ENCODE assay signal across 9 mouse cellular contexts in the genomic region with DNA sequence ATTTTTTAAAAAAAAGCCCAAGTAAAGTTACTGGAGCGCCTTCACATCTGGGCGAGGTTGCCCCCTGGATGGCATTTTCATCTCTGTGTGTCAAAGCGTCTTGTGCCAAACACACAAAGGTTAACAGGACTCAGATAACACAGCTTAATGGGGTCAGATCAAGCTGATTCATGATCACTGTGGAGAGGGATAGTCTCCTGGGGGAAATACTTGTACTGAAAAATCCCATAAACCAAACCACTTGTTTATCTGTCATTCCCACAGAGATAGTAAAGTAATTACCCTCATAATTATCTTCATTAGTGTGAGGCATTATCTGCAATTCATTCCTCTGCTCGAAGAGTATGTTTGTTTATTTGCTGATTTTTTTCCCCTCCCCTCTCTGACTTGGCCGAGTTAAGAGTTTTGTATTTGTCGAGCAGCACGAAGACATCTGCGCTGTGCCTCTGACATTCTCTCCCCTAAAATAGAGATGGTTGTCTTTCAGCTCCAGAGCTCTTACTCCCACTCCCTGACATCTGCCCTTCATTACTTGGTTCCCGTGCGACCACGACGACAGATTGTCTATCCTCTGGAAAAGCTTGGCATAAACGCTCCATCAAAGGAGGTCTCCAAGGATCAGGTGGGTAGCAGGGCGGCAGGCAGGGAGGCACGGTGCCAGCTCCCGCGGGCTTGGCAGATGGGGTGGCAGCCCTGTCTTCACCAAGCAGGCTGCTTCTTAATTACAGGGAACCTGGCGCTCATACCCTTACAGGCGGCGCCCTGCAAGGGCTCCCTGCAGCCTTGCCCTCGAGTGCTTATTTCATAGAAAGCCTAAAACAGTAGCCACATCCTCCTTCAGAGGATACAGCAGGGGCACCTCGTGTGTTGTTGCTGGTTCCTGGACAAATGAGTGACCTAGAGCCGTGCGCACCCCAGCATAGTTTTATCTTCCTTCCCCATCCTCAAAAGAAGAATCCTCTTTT.
DNase-seq lines count a peak whose midpoint lies in the region; ATAC-seq and TF ChIP-seq lines count a peak whose summit lies in the region.
"Had no signal": no experiment of that assay in that cellular context is flagged by ENCODE, and none has a peak within 500 bp of the region (broad histone marks: within the 10 kb centered on the region; RNA-seq: fewer than 3 reads in every experiment).

No protein-coding gene starts in this region.

- no peaks in the 10 kb centered on the region; the same call in 1 of the 2 replicates for H3K27me3 ChIP-seq in forebrain, embryonic 13.5 days
- peaks cover 15% of the 10 kb centered on the region for H3K27me3 ChIP-seq in neural tube, embryonic 13.5 days

- H3K36me3 ChIP-seq in forebrain, embryonic 13.5 days (ENCODE audit: poor library complexity, severe bottlenecking) = no peaks in the 10 kb centered on the region
- no peaks in the 10 kb centered on the region for H3K36me3 ChIP-seq in neural tube, embryonic 13.5 days

- peaks cover 43% of the 10 kb centered on the region for H3K4me1 ChIP-seq in forebrain, embryonic 13.5 days
- H3K4me1 ChIP-seq in neural tube, embryonic 13.5 days (replicated peaks) = peaks cover 24% of the 10 kb centered on the region

- DNase-seq in gastrocnemius, adult 2 months = peak; percentile 47
- no peak for DNase-seq in gastrocnemius, adult 8-10 months (ENCODE audit: low spot score in 2 of 2)
- peak; percentile 30 for DNase-seq in ZHBTc4 (ENCODE audit: low read depth, low spot score)
- peak; percentile 47 to 62 for DNase-seq in layer of hippocampus, adult 2 months (ENCODE audit: low spot score in 2 of 2)
- no peak for DNase-seq in liver
- DNase-seq: lung, embryonic 14.5 days had no signal

- no peak for TF ChIP-seq CTCF in gastrocnemius, adult 2 months (IDR thresholded peaks at IDR 0.05)
- no peak for TF ChIP-seq CTCF in layer of hippocampus, adult 2 months (conservative IDR thresholded peaks at IDR 0.05)

- H3K27ac ChIP-seq in gastrocnemius, adult 2 months = no peak overlapping the region
- H3K27ac ChIP-seq in forebrain, embryonic 13.5 days = peak overlapping the region; percentile 61
- H3K27ac ChIP-seq in layer of hippocampus, adult 2 months = no peak overlapping the region
- no peak overlapping the region for H3K27ac ChIP-seq in neural tube, embryonic 13.5 days (replicated peaks)

- WGBS in forebrain, embryonic 13.5 days = 30% methylated on average over 24 of the region's 24 CpGs
- WGBS in neural tube, embryonic 13.5 days = 32% methylated on average over 24 of the region's 24 CpGs

- H3K4me2 ChIP-seq in forebrain, embryonic 13.5 days = peak overlapping the region; percentile 40
- H3K4me2 ChIP-seq in neural tube, embryonic 13.5 days = peak overlapping the region; percentile 38
- H3K4me2 ChIP-seq: lung, embryonic 14.5 days had no signal

- no peak overlapping the region for H3K9ac ChIP-seq in forebrain, embryonic 13.5 days
- H3K9ac ChIP-seq in neural tube, embryonic 13.5 days = no peak overlapping the region
- H3K9ac ChIP-seq: lung, embryonic 14.5 days had no signal

- peak; percentile 94 for ATAC-seq in forebrain, embryonic 13.5 days
- peak; percentile 86 for ATAC-seq in neural tube, embryonic 13.5 days (ENCODE audit: low read depth)
- no peak for ATAC-seq in megakaryocyte, adult 5-6 weeks (ENCODE audit: poor library complexity, severe bottlenecking)

- no peaks in the 10 kb centered on the region for H3K9me3 ChIP-seq in forebrain, embryonic 13.5 days (replicated peaks)
- H3K9me3 ChIP-seq in neural tube, embryonic 13.5 days = no peaks in the 10 kb centered on the region

- H3K4me3 ChIP-seq in gastrocnemius, adult 2 months = no peak overlapping the region
- no peak overlapping the region for H3K4me3 ChIP-seq in forebrain, embryonic 13.5 days
- peak overlapping the region; percentile 24; the same call in 1 of the 2 replicates for H3K4me3 ChIP-seq in layer of hippocampus, adult 2 months
- H3K4me3 ChIP-seq in neural tube, embryonic 13.5 days = no peak overlapping the region

- intact Hi-C loops in gastrocnemius, adult 2 months (cut with DNase I) = no loop called here

Comparison
In these comparisons a context has a peak if more than half of its experiments do, and no peak if none do; other contexts are left out.
1. DNase-seq: peak in gastrocnemius, adult 2 months (single experiment), ZHBTc4 (single experiment) and layer of hippocampus, adult 2 months (2 of 2); none in gastrocnemius, adult 8-10 months (0 of 2) and liver (single experiment).